Mouse (Mus musculus): ENCODE measurements at regions not wholly inside any gene's neighbourhood (a gene's known extent, or its start where the extent isn't known, plus 50 kb on each side); places are given as distances from the start of the nearest gene placed in this dataset.

DNA sequence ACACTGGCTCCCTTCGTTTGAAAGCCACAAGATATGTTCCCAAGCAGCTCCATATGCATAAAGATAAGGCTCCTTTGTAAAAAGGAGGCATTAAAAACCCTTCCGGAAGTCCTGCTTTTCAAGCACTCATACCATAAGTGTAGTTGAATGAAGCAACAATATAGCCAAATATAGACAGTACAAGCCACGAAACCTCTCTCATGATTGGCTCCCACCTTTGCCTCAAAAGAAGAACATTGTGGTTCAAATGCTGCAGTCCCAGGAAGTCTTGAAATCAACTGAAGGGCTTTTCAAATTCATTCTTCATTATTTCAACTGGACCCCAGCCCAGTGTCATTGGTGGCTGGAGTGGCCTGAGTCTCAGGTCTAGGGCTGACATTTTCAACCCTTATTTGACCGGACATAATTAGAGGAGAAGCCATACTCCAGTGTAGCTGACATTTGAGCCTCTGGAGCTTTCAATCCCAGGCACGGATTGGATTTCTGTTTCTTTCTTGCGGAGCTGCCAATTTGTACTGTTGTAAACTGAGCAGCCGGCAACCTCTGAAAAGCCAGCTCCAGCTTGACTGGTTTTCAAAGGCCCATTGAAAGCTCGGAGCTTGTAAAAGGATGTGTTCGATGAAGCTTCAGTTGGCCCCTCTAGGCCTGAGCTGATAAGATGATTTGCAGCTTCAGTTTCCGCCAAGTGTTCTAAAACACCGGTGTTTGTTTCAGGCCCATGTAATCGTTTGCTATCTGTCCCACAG lies 105.4 kb downstream of the Tmsb4x start:
- Histone ChIP-seq H3K9ac (ENCODE audit: low read depth, poor library complexity, severe bottlenecking) (no peak overlapping the region), H3K36me3 (ENCODE audit: control insufficient read depth, insufficient read depth, low read length, poor library complexity, severe bottlenecking) (no peaks in the 10 kb centered on the region), H3K4me3 (ENCODE audit: low read depth, low read length) (no peak overlapping the region), H3K9me3 (replicated peaks; ENCODE audit: control insufficient read depth, insufficient read depth, low read length, poor library complexity, severe bottlenecking) (no peaks in the 10 kb centered on the region), H3K27ac (ENCODE audit: insufficient read depth, low read length) (no peak overlapping the region), H3K4me1 (ENCODE audit: control insufficient read depth, insufficient read depth, low read length) (no peaks in the 10 kb centered on the region), H3K27me3 (ENCODE audit: control insufficient read depth, insufficient read depth, low read length, poor library complexity, severe bottlenecking) (no peaks in the 10 kb centered on the region; the same call in 1 of the 2 replicates)
- TF ChIP-seq CTCF (IDR thresholded peaks at IDR 0.05; ENCODE audit: low read depth, low read length) = no peak
- no peak for TF ChIP-seq EP300 (IDR thresholded peaks at IDR 0.05; ENCODE audit: insufficient read depth, low read depth, low read length)
- TF ChIP-seq POLR2A (IDR thresholded peaks at IDR 0.05; ENCODE audit: insufficient read depth, low read length) = no peak

DNA sequence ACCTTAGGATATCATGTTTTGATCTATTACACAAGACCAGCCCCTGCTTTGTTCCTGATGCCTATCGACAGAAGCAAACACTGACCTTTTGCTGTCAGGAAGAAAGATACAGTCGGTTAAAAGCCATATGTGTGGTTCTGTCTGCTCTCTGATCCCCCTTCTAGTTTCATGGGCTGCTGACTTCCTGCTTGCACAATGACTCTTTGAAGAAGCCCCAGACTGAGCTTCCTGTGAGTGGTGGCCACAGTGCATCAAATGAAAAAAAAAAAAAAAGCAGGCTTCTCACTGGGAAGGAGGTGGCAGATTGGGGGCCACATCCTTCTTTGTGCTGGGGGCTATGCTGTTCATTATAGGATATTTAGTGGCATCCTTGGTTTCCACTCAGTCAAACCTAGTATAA lies 107.2 kb downstream of the Tmsb4x start:
- Histone ChIP-seq H3K27me3 (ENCODE audit: control insufficient read depth, insufficient read depth, low read length, poor library complexity, severe bottlenecking) (no peaks in the 10 kb centered on the region; the same call in 1 of the 2 replicates), H3K4me1 (ENCODE audit: control insufficient read depth, insufficient read depth, low read length) (no peaks in the 10 kb centered on the region), H3K36me3 (ENCODE audit: control insufficient read depth, insufficient read depth, low read length, poor library complexity, severe bottlenecking) (no peaks in the 10 kb centered on the region), H3K9me3 (replicated peaks; ENCODE audit: control insufficient read depth, insufficient read depth, low read length, poor library complexity, severe bottlenecking) (no peaks in the 10 kb centered on the region), H3K4me3 (ENCODE audit: low read depth, low read length) (no peak overlapping the region), H3K27ac (ENCODE audit: insufficient read depth, low read length) (no peak overlapping the region), H3K9ac (ENCODE audit: low read depth, poor library complexity, severe bottlenecking) (no peak overlapping the region)
- no peak for TF ChIP-seq POLR2A (IDR thresholded peaks at IDR 0.05; ENCODE audit: insufficient read depth, low read length)
- no peak for TF ChIP-seq CTCF (IDR thresholded peaks at IDR 0.05; ENCODE audit: low read depth, low read length)
- no peak for TF ChIP-seq EP300 (IDR thresholded peaks at IDR 0.05; ENCODE audit: insufficient read depth, low read depth, low read length)

DNA sequence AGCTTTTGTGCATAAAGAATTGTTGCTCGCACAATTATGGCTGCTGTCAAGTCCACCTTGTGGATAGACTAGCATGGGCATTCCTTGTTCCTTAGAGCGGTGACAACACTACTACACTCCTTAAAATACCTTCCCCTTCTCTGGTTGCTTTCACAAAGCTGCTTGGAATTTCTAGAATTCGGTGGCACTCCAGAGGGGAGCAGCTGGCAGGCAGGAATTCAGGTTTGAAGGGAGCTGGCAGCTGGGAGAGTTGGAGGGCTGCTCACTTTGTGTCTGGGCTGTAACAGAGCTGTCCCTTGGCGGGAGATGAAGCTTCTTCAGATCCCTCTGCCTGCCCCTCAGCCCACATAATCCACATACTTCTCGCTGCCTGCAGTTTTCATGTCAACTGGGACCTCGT lies 109.7 kb downstream of the Tmsb4x start:
- Histone ChIP-seq H3K4me3 (ENCODE audit: low read depth, low read length) (no peak overlapping the region), H3K4me1 (ENCODE audit: control insufficient read depth, insufficient read depth, low read length) (no peaks in the 10 kb centered on the region), H3K9me3 (replicated peaks; ENCODE audit: control insufficient read depth, insufficient read depth, low read length, poor library complexity, severe bottlenecking) (no peaks in the 10 kb centered on the region), H3K9ac (ENCODE audit: low read depth, poor library complexity, severe bottlenecking) (no peak overlapping the region), H3K27ac (ENCODE audit: insufficient read depth, low read length) (no peak overlapping the region), H3K36me3 (ENCODE audit: control insufficient read depth, insufficient read depth, low read length, poor library complexity, severe bottlenecking) (no peaks in the 10 kb centered on the region), H3K27me3 (ENCODE audit: control insufficient read depth, insufficient read depth, low read length, poor library complexity, severe bottlenecking) (no peaks in the 10 kb centered on the region; the same call in 1 of the 2 replicates)
- TF ChIP-seq CTCF (IDR thresholded peaks at IDR 0.05; ENCODE audit: low read depth, low read length) (no peak), EP300 (IDR thresholded peaks at IDR 0.05; ENCODE audit: insufficient read depth, low read depth, low read length) (no peak), POLR2A (IDR thresholded peaks at IDR 0.05; ENCODE audit: insufficient read depth, low read length) (no peak)

DNA sequence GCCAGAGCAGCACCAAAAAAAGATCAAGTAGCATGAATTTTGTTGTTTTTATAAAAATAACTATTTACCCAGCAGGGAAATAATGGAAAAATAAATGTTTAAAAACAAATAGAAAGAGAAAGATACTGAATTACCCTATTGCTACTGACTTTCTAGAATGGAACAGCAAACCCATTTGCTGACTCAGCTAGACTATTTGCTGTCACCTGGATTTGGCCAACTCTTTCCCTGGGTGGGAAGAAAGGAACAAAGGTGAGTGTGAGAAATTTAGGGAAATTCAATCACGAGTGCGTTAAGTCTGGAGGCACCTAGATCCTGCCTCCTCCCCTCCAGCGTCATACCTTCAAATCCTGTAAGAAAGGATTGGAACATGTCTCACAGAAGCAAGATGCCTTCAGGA lies 110.2 kb downstream of the Tmsb4x start:
- no peak overlapping the region for H3K4me3 ChIP-seq (ENCODE audit: low read depth, low read length)
- no peak for TF ChIP-seq POLR2A (IDR thresholded peaks at IDR 0.05; ENCODE audit: insufficient read depth, low read length)
- no peak for TF ChIP-seq EP300 (IDR thresholded peaks at IDR 0.05; ENCODE audit: insufficient read depth, low read depth, low read length)
- TF ChIP-seq CTCF (IDR thresholded peaks at IDR 0.05; ENCODE audit: low read depth, low read length) = no peak
- H3K36me3 ChIP-seq (ENCODE audit: control insufficient read depth, insufficient read depth, low read length, poor library complexity, severe bottlenecking) = no peaks in the 10 kb centered on the region
- no peaks in the 10 kb centered on the region for H3K9me3 ChIP-seq (replicated peaks; ENCODE audit: control insufficient read depth, insufficient read depth, low read length, poor library complexity, severe bottlenecking)
- no peaks in the 10 kb centered on the region for H3K4me1 ChIP-seq (ENCODE audit: control insufficient read depth, insufficient read depth, low read length)
- no peak overlapping the region for H3K27ac ChIP-seq (ENCODE audit: insufficient read depth, low read length)
- no peaks in the 10 kb centered on the region; the same call in 1 of the 2 replicates for H3K27me3 ChIP-seq (ENCODE audit: control insufficient read depth, insufficient read depth, low read length, poor library complexity, severe bottlenecking)
- H3K9ac ChIP-seq (ENCODE audit: low read depth, poor library complexity, severe bottlenecking) = no peak overlapping the region

DNA sequence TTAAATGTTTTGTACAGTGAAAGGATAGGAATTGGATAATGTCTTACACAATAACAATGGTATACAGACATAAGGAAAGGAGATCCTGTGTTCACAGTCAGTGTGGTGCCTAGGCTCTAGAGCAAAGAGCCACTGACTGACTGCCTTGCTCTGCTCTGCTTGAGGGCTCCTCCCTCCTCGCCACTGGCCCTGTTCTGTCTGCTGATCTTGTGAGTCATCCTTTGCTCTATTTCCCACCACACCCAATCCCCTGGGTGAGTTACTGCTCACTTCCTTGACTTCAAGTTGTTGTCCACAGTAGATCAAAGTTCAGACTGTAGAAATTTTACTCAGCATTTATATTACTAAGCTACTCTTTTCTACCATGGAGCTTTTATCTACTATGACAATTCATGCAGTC lies 117.3 kb downstream of the Tmsb4x start:
- no peaks in the 10 kb centered on the region for H3K36me3 ChIP-seq (ENCODE audit: control insufficient read depth, insufficient read depth, low read length, poor library complexity, severe bottlenecking)
- H3K9ac ChIP-seq (ENCODE audit: low read depth, poor library complexity, severe bottlenecking) = no peak overlapping the region
- H3K9me3 ChIP-seq (replicated peaks; ENCODE audit: control insufficient read depth, insufficient read depth, low read length, poor library complexity, severe bottlenecking) = no peaks in the 10 kb centered on the region
- H3K4me1 ChIP-seq (ENCODE audit: control insufficient read depth, insufficient read depth, low read length) = no peaks in the 10 kb centered on the region
- H3K4me3 ChIP-seq (ENCODE audit: low read depth, low read length) = no peak overlapping the region
- TF ChIP-seq EP300 (IDR thresholded peaks at IDR 0.05; ENCODE audit: insufficient read depth, low read depth, low read length) (no peak), CTCF (IDR thresholded peaks at IDR 0.05; ENCODE audit: low read depth, low read length) (no peak), POLR2A (IDR thresholded peaks at IDR 0.05; ENCODE audit: insufficient read depth, low read length) (no peak)
- no peak overlapping the region for H3K27ac ChIP-seq (ENCODE audit: insufficient read depth, low read length)
- no peaks in the 10 kb centered on the region for H3K27me3 ChIP-seq (ENCODE audit: control insufficient read depth, insufficient read depth, low read length, poor library complexity, severe bottlenecking)

DNA sequence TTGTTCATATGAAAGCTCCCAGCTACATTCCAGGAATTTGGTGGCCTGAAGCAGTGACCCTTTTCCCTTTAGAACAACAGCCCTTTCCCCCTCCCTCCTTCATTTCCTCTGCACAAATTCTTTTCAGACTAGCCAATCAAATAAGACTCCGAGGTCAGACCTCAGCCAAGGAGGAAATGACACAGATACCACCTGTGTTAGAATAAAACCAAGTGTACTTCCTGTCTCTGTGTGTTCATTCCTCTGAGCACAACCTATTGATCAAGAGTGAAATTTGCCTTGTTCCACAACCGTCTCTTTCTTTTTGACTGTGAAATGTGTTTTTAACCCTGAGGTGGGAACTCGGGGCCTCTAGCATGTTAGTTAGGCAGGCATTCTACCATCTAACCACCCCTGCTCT lies 120.2 kb downstream of the Tmsb4x start:
- no peaks in the 10 kb centered on the region for H3K27me3 ChIP-seq (ENCODE audit: control insufficient read depth, insufficient read depth, low read length, poor library complexity, severe bottlenecking)
- no peak overlapping the region for H3K9ac ChIP-seq (ENCODE audit: low read depth, poor library complexity, severe bottlenecking)
- no peaks in the 10 kb centered on the region for H3K9me3 ChIP-seq (replicated peaks; ENCODE audit: control insufficient read depth, insufficient read depth, low read length, poor library complexity, severe bottlenecking)
- H3K27ac ChIP-seq (ENCODE audit: insufficient read depth, low read length) = no peak overlapping the region
- no peaks in the 10 kb centered on the region for H3K36me3 ChIP-seq (ENCODE audit: control insufficient read depth, insufficient read depth, low read length, poor library complexity, severe bottlenecking)
- no peak for TF ChIP-seq EP300 (IDR thresholded peaks at IDR 0.05; ENCODE audit: insufficient read depth, low read depth, low read length)
- no peak for TF ChIP-seq CTCF (IDR thresholded peaks at IDR 0.05; ENCODE audit: low read depth, low read length)
- no peak for TF ChIP-seq POLR2A (IDR thresholded peaks at IDR 0.05; ENCODE audit: insufficient read depth, low read length)
- no peaks in the 10 kb centered on the region for H3K4me1 ChIP-seq (ENCODE audit: control insufficient read depth, insufficient read depth, low read length)
- H3K4me3 ChIP-seq (ENCODE audit: low read depth, low read length) = no peak overlapping the region
